Mouse (Mus musculus) gastrocnemius, postnatal 14 days (tissue): ENCODE results near the gene Ccdc9. TPM values are rescaled to one million over a fixed set of nuclear protein-coding genes. Genes with fewer than 3 reads are reported as not detected.

Experiments used
- DNase-seq: peaks from one replicate; pipeline ENCODE4 v3.0.0; 2021; ENCODE audit warnings: mixed read lengths
- intact Hi-C: fragments of 180-260 bp; cut with DNase I; formaldehyde crosslinking; loops from one replicate; pipeline ENCODE4 v1.15.1; 2025; ENCODE audit warnings: low total_unique reads
- long read RNA-seq, 2 experiments: library from polyadenylated mRNA; stranded (forward); transcript quantifications; one replicate each; pipeline ENCODE4 v2.0.0; 2021
- total RNA-seq, 2 experiments: library from RNA; stranded (reverse); gene quantifications; 2 replicates each; pipeline ENCODE4 v1.2.3; 2021

Gene Ccdc9
- total RNA-seq: 10 to 100 TPM; 30.1 to 32.8 TPM
- long read RNA-seq, experiment 1, partial matches to known transcripts: 8 of 19 reads
- long read RNA-seq, experiment 1, other reads (novel, unspliced or antisense): 11 of 19 reads
- long read RNA-seq, experiment 2, partial matches to known transcripts: 7 of 24 reads
- long read RNA-seq, experiment 2, other reads (novel, unspliced or antisense): 17 of 24 reads

DNA sequence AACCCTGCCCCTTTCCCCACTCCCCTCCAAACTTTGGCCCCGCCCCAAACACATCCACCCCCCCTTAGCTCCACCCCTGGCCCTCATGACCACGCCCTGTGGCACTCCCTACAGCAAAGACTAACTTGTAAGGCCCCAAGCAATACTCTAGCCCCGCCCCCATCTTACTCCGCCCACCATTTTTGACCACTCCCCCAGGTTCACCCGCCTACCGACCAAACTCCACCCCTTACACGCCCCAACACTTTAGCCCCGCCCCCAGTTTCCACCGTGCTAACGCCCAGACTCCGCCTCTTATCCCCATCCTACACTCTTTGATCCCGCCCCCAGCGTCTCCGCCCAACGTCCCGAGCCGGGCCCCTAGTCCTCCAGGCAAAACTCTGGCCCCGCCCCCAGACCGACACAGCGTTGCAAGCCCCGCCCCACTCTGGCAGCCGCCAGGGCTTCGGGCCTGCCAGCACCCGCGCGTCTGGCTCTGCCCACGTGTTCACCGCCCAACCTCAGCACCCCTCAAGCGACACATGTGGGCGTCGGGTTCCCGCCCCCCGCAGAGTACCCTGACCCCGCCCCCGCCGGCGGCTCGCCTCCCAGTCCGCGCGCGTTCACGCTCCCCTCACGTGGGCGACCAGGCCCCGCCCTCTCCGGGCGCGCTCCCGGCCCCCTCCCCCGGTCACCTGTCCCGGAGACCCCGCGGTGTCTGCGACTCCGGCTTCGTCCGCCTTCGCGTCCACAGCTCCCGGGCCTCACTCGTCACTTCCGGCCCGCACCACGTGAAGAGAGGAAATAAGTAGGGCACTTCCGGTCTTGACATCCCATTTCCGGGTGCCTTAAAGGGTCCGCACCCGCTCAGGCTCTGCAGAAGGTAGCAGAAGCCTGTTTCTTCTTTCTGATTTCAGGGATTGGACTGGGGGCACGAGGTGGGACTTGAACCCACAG, at the start of gene Ccdc9:
Gene Ccdc9, minus strand, starts transcription at position 770 of the 936 bp plus-strand sequence.
- DNase-seq: peak; percentile 100
- intact Hi-C loops: no loop called here

DNA sequence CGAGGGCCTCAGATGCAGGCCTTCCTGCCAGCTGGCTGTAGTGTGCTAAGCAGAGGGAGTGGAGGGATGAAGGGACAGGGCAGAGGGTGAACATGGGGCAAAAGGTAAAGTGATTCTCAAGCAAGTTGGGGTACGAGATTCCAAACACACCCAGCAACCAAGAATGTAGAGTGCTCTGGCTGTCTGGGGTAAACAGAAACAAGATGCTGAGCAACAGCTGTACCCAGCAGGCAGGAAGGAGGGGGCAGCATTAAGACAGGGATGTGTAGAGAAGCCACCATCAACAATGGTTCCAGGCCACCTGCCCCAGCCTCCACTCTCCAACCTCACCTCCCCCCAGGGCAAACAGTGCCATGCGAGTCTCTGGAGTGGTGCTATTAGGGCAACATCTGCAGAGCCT, 42.6 kb upstream of the Ccdc9 start:
- intact Hi-C loops: loop anchor here (5.0 kb wide), 1 partner anchor 38 kb away; no protein-coding TSS in a partner anchor
- no peak for DNase-seq

DNA sequence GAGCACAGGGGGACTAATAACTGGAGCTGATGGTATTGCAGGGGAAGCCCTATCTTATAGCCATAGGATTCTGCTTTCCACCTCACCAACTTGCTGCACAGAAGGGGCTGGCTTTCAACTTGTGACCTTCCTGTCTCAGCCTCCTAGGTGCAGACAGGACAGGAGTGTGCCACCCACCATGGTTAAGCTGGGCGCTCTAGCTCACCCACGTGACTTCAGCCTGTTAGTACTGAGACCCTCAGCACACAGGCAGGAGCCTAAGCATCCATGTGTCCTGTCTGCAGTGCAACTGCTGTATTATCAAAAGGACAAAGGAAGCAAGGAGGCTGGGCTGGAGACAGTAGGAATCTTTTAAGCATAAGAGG, 40.0 kb upstream of the Ccdc9 start:
- intact Hi-C loops: loop anchor here (5.0 kb wide), 1 partner anchor 41 kb away; no protein-coding TSS in a partner anchor
- no peak for DNase-seq

DNA sequence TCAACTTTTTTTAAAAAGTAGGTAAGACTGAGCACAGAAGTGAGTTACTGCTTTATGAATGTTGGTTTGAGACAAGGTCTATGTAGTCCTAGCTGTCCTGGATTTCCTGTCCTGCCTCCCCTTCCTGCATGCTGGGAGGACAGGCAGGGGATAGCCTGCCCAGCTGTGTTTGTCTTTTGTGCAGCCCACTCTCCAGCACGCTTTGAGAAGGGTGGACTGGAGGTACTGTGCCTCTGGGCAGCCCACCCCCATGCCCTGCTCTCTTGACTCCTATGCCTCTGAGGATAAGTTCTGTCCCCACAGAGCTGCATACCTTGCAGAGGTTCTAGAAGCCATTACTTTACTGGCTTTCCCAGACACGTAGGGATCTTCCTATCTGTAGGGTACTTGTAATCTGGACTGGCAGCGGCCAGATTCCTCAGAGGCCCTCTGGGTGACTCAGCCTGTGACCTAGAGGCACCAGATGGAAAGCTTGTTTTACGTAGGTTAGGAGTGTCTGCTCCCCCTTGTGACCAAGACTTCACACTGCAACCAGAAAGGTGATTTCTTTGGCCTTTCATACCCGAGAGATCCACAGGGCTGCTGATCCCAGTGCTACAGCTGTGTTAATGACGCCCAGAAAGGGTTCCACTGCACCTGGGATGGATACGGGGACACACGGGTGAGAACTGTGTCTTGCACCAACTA, 39.5 kb upstream of the Ccdc9 start:
- peak; percentile 68 for DNase-seq
- intact Hi-C loops: loop anchor here (5.0 kb wide), 1 partner anchor 41 kb away; no protein-coding TSS in a partner anchor

DNA sequence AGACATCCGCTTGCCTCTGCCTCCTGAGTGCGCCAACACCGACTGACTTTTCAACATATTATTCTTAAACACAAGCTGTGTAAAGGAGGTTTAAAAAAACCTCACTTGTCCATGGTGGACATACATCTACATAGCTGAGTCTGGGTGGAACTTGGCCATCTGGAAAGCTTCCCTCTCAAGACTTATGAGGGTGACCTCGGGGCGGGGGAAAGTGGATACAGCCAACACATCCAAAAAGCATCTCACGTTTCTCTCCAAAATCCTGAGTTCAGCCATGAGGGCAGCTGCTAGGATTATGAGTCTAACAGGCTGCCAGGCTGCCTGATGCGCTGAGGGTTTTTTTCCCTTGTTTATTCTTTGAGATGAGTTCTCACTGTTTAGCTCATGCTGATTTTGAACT, 38.1 kb upstream of the Ccdc9 start:
- intact Hi-C loops: loop anchor here (5.0 kb wide), 1 partner anchor 43 kb away; no protein-coding TSS in a partner anchor
- DNase-seq: peak; percentile 30

DNA sequence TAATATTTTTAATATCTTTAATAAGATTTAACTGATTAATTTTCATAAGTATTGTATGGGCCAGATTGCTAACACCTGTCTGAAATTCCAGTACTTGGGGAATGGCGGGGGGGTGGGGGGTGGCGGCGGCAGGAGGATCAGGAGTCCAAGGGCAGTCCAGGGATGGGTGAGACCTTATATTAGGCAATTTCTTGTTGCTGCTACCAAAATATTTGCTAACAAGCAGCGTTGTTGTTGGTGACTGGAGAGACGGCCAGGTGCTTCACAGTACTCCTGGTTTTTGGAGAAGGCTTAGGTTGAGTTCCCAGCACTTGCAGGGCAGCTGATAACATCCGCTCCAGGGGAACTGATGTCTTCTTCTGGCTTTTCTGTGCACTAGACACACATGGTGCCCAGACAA, 33.9 kb upstream of the Ccdc9 start:
- intact Hi-C loops: no loop called here
- DNase-seq: no peak

DNA sequence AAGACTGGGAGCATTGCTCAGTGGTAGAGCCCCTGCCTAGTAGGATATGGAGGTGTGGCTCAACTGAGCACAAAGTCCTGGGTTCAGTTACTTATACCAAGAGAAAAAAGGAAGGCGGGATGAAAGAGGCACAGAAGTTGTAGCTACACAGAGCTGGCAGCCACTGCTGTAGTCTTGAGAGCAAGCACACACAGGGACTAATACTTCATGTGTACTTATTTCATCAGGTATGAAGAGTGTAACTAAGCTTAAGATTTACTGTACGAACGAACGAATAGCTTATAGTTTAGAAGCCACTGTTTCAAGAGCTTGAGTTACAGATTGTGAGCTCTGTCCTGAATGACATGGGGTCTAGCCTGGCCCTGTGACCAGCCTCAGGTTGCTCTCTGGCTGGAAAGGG, 32.6 kb upstream of the Ccdc9 start:
- no peak for DNase-seq
- intact Hi-C loops: no loop called here

DNA sequence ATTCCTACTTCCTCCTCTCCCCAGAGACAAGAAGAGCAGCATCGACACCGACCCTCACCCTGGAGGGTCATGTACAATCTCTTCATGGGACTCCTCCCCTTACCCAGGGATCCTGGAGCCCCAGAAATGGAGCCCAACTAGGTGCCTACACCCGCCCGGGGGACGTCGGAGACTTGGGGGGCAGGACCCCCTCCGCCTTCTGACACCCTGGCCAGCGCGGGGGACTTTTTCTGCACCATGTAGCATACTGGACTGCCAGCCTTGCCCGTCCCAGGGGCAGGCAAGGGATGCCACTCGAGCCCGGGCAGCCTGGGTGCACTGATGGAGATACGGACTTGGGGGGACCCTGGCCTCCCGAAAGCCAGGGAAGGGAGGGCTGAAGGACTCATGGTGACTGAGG, 30.5 kb upstream of the Ccdc9 start:
- no peak for DNase-seq
- intact Hi-C loops: no loop called here

DNA sequence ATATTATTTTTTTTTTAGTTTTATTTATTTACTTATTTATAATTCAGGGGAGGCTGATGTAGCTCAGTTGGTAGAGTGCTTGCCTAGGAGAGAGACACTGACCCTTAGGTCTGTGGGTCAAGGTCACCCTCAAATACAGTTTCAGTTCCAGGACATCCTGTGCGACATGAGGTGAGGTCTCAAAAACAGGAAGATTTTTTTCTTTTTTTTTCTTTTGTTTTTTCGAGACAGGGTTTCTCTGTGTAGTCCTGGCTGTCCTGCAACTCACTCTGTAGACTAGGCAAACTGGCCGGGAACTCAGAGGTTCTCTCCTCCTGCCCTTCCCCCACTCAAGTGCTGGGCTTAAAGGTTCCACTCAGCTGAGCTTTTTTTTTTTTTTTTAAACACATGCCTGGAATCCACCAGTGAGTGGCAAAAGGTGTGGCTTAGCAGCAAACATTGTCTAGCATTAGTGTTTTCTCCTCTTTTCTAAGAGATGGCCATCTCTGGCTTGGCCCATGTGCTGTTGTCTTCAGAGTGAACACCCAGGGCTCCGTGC, 28.7 kb upstream of the Ccdc9 start:
- intact Hi-C loops: no loop called here

DNA sequence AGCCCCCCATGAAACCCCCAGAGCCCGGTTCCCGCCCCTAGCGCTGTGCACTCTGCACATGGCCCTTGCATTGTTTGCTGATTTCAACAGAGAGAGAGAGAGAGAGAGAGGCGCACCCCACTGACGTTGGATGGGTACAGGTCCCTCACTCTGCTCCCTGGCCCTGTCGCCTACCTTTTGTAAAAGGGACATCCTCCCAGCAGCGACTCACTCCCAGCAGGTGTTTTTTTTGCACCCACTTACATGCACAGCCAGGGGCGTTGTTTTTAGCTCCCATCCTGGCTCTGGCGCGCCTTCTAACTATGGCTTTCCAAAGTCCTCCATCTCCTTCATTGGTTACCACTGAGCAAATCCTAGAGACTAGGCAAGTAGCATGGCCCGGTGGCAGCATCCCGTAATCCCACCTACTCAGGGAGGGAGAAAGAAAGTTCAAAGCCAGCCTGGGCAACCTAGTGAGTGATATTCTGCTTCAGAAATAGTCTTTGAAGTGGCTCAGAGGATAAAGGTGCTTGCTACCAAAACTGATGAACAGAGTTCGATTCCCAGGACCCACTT, 27.7 kb upstream of the Ccdc9 start:
- DNase-seq: no peak
- intact Hi-C loops: no loop called here

More for the DNA sequence above, 28.7 kb upstream of the Ccdc9 start:
- DNase-seq: no peak

DNA sequence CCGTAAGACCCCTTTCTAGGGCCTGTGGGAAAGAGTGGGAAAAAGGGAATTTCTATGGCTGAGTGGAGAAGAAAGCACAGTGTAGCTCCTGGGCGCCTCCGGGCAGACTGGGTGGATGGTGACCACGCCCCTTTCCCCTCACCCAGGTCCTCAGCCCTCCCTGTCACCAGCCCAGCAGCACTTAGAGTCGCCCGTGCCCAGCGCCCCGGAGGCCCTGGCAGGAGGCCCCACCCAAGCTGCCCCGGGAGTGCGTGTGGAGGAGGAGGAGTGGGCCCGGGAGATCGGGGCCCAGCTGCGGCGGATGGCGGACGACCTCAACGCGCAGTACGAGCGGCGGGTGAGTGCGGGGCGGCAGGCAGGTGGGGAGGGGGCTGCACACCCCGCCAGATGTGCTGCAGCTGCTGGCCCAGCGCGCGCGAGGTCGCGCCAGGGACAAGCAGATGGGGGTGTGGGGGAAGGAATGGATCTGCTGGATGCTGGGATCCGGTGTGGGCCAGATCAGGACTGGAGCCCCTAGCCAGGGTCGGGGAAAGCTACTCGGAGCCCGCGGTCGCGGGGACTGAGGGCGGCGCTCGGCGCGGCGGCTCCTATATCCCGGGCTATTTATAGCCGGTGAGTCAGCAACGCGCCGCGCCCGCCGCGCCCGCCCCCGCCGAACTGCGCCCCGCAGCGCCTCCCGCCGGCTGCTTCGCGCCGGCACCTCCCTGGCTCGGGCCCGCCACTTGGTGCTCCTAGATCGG, 27.1 kb upstream of the Ccdc9 start:
- peak; percentile 88 for DNase-seq
- intact Hi-C loops: no loop called here

DNA sequence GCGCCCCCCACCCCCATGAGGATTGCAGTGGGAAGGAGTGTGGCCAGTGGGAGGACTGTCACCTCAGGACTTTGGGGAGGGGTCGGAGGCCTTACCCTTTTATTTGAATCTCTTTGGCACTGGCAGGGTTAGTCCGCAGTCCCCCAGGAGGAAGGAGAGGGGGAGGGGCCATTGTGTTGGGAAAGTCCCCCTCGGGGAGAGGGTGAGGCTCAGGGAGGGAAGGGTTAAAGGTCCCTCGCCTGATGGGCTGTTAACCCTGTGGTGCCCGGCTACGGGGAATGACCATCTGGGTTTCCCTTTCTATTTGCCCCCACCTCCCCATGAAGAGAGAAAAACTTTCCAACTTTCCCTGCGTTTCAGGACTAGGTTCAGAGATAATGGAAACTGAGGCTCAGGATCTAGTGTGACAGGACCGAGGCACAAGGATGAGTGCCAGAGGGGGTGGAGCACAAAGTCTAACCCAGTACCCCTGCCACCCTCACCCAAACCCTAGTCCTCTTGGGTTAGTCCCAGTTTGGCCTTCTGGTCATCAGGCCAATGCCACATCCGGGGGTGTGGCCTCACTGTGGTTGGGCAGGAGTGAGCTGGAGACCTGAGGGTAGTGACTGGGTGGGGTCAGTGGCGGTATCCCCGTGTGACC, 26.2 kb upstream of the Ccdc9 start:
- intact Hi-C loops: no loop called here
- peak; percentile 81 for DNase-seq

DNA sequence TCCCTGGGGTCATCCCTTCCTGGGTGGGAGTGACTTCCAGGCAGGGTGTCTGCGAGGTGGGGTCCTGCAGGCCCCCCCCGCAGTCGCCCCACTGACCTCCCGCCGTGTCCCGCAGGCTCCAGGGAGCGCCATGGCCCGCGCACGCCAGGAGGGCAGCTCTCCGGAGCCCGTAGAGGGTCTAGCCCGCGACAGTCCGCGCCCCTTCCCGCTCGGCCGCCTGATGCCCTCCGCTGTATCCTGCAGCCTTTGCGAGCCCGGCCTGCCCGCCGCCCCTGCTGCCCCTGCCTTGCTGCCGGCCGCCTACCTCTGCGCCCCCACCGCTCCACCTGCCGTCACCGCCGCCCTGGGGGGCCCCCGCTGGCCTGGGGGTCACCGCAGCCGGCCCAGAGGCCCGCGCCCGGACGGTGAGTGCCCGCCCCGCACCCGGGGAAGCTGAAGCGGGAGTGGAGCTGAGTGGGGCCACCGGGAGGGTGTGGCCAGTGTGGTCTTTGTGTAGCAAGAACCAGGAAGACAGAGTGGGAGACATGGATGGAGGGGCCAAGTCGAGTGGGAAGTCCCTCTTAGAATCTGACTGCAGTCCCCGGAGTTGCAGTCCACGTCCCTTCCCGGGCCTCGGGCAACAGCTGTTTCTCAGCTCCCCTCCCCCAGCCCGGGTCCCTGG, 25.5 kb upstream of the Ccdc9 start:
- intact Hi-C loops: no loop called here
- peak; percentile 53 for DNase-seq

DNA sequence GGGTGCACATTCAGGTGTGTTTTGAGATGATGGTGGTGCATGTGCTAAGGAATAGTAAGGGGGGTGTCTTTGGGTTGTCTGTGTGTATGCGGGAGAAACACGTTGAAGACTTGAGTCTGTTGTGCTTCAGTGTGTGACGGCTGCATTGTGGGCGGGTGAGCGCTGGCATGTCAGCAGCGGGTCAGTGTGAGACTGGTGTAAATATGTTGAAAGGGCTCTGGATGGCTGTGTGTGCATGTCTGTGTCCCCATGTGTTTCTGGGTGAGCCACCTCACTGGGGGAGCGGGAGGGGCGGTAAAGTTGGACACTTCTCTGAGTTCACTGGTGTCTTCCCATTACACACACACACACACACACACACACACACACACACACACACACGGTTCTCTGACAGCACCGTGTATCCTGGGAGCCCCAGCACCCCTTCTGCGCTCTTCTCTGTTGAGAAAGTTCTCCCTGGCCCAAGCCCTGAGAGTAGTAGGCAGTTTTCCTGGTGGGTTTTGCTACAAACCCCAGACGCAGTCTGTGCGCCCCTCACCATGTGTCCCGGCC, 24.9 kb upstream of the Ccdc9 start:
- intact Hi-C loops: no loop called here
- no peak for DNase-seq

DNA sequence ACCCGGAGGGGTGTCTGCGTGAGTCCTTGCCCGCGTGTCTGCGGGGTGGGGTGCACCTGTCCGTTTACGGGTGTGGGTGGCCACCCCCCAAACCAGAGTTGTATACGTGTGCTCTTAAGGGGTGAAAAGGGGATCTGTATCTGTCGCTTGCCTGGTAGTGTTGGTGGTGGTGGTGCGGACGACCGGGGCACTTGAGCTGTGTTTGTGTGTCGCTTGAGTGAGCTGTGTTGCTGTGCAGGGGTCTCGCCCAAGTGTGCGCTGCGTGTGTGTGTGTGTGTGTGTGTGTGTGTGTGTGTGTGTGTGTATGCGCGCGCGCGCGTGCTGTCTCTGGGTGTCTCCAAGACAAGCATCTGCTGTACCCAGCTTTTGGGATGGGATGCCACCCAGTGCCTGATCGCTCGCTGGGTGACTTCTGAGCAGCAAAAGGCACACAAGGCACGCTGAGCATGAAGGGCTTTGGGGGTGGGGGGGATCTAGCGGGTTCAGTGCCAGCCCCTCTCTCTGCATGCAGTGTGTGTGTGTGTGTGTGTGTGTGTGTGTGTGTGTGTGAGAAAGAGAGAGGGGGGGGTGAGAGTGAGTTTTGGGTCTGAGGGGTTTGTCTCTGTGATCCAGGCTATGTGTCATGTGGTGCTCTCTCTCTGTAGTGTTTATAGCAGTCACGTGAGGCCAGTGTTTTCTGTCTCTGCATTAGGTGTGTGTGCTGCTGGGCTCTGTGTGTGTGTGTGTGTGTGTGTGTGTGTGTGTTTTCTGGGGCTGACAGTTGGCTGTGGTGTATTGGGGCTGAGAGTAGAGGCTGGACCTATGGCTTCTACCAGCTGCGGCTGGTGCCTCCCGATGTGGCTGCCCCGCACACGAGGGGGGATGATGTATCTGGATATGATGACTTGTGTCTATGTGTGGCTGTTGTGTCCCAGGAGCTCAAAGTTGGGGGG, 24.2 kb upstream of the Ccdc9 start:
- intact Hi-C loops: no loop called here

DNA sequence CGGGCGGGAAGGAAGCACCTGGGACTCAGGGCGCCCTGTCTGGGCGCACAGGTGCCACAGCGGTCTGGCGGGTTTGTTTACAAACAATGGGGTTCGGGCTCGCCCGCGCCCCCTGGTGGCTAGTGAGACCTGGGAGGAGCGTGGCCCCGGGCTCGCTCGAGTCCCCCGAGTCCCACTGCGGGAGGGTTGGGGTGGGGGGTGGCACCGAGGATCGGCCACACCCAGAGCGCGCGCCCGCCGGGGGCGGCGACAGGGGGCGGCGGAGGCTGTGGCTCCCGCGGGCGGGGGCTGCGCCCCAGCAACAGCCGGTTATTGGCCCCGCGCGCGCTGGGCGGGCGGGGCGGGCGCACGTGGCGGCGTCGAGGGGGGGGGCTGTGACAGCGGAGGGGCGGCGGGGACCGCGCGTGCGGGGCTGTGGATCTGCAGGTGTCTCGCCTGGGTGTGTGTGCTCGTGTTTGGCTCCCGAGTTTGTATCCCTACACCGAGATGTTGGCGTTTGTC, 23.5 kb upstream of the Ccdc9 start:
- DNase-seq: peak; percentile 89
- intact Hi-C loops: no loop called here

More for the DNA sequence above, 24.2 kb upstream of the Ccdc9 start:
- peak; percentile 39 for DNase-seq
